Mouse (Mus musculus): Measurements from ENCODE around the gene Gse1.

DNA sequence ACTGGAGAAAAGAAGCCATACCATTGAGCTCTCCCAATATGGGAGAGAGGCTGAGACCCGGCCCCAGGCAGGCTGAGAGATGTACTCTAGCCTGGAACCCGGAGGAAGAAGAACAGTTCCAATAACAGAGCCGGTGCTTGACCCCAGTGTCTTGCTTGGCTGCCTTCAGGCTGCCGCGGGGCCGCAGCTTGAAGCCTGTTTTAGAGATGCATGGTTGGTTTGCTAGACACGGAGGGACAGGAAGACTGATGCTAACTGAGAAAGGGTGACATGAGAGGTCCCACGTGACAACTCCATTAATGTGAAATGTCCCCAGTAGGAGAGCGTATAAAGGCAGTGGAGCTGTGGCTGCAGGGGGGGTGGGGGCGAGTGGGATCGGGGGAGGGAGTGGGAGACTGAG is 120.7 kb downstream of the Gse1 start:
- TF ChIP-seq ZNF384 (IDR thresholded peaks at IDR 0.05; ENCODE audit: low read depth, low read length) (no peak), MAFK (IDR thresholded peaks at IDR 0.05; ENCODE audit: insufficient read depth, low read depth, low read length) (no peak), ZC3H11A (IDR thresholded peaks at IDR 0.05; ENCODE audit: borderline replicate concordance, low read depth, low read length) (no peak), CHD2 (IDR thresholded peaks at IDR 0.05; ENCODE audit: low read depth, low read length) (no peak)
